Mouse (Mus musculus): ENCODE measurements around the gene Acbd6. TPM values are rescaled to one million over a fixed set of nuclear protein-coding genes. Genes with fewer than 3 reads are reported as not detected.

Gene Acbd6
- polyA plus RNA-seq, 1 experiment from 2014 or later: 71.0 TPM

DNA sequence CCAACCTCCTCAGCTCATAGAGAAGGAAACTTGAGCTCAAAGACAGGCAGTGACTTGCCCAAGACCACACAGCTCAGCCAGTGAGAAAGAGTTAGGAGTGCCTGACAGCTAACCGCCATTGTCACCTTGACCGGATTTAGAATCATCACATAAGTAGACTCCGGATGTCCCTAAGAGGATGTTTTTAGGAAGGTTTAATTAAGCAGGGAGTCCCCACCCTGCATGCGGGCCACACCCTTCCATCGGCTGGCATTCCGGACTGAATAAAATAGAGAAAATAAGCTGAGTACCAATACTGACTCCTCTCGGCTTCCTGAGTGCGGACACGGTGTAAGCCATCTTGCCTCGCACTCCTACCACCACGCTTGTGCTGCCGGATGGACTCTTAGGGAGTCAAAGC, 159.4 kb downstream of the Acbd6 start:
- WGBS: 93% methylated on average over 12 of the region's 12 CpGs
- H3K9ac ChIP-seq (ENCODE audit: low read length): no peak overlapping the region

DNA sequence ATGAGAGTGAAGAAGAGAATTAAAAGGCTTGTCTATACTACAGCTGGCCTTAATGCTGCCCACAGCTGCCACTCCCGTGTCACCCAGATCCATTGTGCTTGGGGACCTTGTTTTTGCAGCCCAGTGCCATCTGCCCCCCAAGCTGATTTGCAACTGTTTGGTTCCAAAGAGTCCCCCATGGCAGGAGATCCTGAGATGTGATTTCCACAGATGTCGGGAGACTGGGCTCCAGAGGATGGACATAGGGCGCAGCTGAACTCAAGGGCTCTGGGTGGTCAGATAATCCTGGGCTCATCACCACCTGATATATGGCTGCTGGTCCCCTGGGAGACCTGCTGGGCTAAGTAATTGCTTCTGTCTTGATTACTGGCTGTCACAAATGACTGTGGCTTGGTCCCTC, 160.9 kb downstream of the Acbd6 start:
- Histone ChIP-seq H3K4me1 (ENCODE audit: control insufficient read depth, insufficient read depth, low read length) (no peaks in the 10 kb centered on the region), H3K27me3 (ENCODE audit: control insufficient read depth, insufficient read depth, low read length) (peaks cover 23% of the 10 kb centered on the region), H3K36me3 (ENCODE audit: control insufficient read depth, insufficient read depth, low read length) (no peaks in the 10 kb centered on the region), H3K4me3 (ENCODE audit: low read depth, low read length) (no peak overlapping the region), H3K4me2 (no peak overlapping the region), H3K9ac (ENCODE audit: low read length) (no peak overlapping the region), H3K27ac (ENCODE audit: low read depth, low read length) (no peak overlapping the region), H3K9me3 (ENCODE audit: control insufficient read depth, low read length) (no peaks in the 10 kb centered on the region)
- ATAC-seq (ENCODE audit: low FRiP score) (no peak), DNase-seq (ENCODE audit: low spot score, missing footprints) (peak; percentile 41)
- WGBS: 80% methylated on average over 3 of the region's 3 CpGs

More for the DNA sequence above, 159.4 kb downstream of the Acbd6 start:
- peak; percentile 2 for DNase-seq (ENCODE audit: low spot score, missing footprints)
- Histone ChIP-seq H3K4me2 (no peak overlapping the region), H3K27ac (ENCODE audit: low read depth, low read length) (no peak overlapping the region), H3K27me3 (ENCODE audit: control insufficient read depth, insufficient read depth, low read length) (peaks cover 10% of the 10 kb centered on the region), H3K9me3 (ENCODE audit: control insufficient read depth, low read length) (no peaks in the 10 kb centered on the region), H3K4me3 (ENCODE audit: low read depth, low read length) (no peak overlapping the region), H3K4me1 (ENCODE audit: control insufficient read depth, insufficient read depth, low read length) (no peaks in the 10 kb centered on the region), H3K36me3 (ENCODE audit: control insufficient read depth, insufficient read depth, low read length) (no peaks in the 10 kb centered on the region)
- no peak for ATAC-seq (ENCODE audit: low FRiP score)

DNA sequence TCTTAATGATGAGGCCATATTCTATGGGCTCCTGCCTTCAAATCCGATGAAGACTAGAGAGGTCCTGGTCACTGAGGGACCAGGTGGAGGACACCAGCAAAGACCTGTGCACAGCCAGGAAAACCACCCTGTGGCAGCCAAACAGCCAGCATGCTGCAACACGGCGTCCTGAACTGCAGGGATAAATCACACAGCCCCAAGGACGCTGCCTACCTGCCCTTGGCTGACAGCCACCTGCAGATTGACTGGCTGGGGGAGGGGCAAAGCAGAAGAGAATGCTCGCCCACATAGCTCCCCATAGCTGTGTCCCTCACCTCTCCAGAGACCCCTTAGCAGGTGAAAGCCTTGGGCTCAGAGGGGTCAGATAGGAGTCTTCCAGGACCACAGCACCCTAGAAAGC, 162.1 kb downstream of the Acbd6 start:
- Histone ChIP-seq H3K9me3 (ENCODE audit: control insufficient read depth, low read length) (no peaks in the 10 kb centered on the region), H3K4me3 (ENCODE audit: low read depth, low read length) (no peak overlapping the region), H3K36me3 (ENCODE audit: control insufficient read depth, insufficient read depth, low read length) (no peaks in the 10 kb centered on the region), H3K27ac (ENCODE audit: low read depth, low read length) (no peak overlapping the region), H3K9ac (ENCODE audit: low read length) (no peak overlapping the region), H3K4me2 (no peak overlapping the region), H3K4me1 (ENCODE audit: control insufficient read depth, insufficient read depth, low read length) (no peaks in the 10 kb centered on the region), H3K27me3 (ENCODE audit: control insufficient read depth, insufficient read depth, low read length) (peaks cover 32% of the 10 kb centered on the region)
- WGBS: 62% methylated on average over 5 of the region's 5 CpGs
- ATAC-seq (ENCODE audit: low FRiP score) (no peak), DNase-seq (ENCODE audit: low spot score, missing footprints) (peak; percentile 10)

- Histone ChIP-seq H3K4me2 (no peak overlapping the region), H3K27ac (ENCODE audit: low read depth, low read length) (no peak overlapping the region), H3K9me3 (ENCODE audit: control insufficient read depth, low read length) (no peaks in the 10 kb centered on the region), H3K9ac (ENCODE audit: low read length) (no peak overlapping the region), H3K27me3 (ENCODE audit: control insufficient read depth, insufficient read depth, low read length) (peaks cover 36% of the 10 kb centered on the region), H3K36me3 (ENCODE audit: control insufficient read depth, insufficient read depth, low read length) (no peaks in the 10 kb centered on the region), H3K4me3 (ENCODE audit: low read depth, low read length) (no peak overlapping the region), H3K4me1 (ENCODE audit: control insufficient read depth, insufficient read depth, low read length) (no peaks in the 10 kb centered on the region)
- WGBS: 34% methylated on average over 8 of the region's 8 CpGs
- ATAC-seq (ENCODE audit: low FRiP score) (peak; percentile 35; the same call in 1 of the 2 replicates), DNase-seq (ENCODE audit: low spot score, missing footprints) (peak; percentile 94)
Observed at GRCm38 (mm10) chr1:155721443-155721842, 163.5 kb downstream of the Acbd6 start.

- H3K9ac ChIP-seq (ENCODE audit: low read length): no peak overlapping the region
- WGBS: 2% methylated on average over 13 of the region's 13 CpGs
- ATAC-seq (ENCODE audit: low FRiP score): no peak
Observed at GRCm38 (mm10) chr1:155722185-155722584, 164.3 kb downstream of the Acbd6 start.

GRCm38 (mm10) chr1:155724301-155724700, 166.4 kb downstream of the Acbd6 start:
- H3K9me3 ChIP-seq (ENCODE audit: control insufficient read depth, low read length): no peaks in the 10 kb centered on the region
- no peaks in the 10 kb centered on the region for H3K36me3 ChIP-seq (ENCODE audit: control insufficient read depth, insufficient read depth, low read length)
- peaks cover 4% of the 10 kb centered on the region for H3K4me1 ChIP-seq (ENCODE audit: control insufficient read depth, insufficient read depth, low read length)
- H3K9ac ChIP-seq (ENCODE audit: low read length): no peak overlapping the region
- WGBS: 71% methylated on average over 3 of the region's 3 CpGs
- H3K4me2 ChIP-seq: no peak overlapping the region
- peak; percentile 69 for DNase-seq (ENCODE audit: low spot score, missing footprints)
- no peak overlapping the region for H3K4me3 ChIP-seq (ENCODE audit: low read depth, low read length)
- no peak overlapping the region for H3K27ac ChIP-seq (ENCODE audit: low read depth, low read length)
- H3K27me3 ChIP-seq (ENCODE audit: control insufficient read depth, insufficient read depth, low read length): peaks cover 60% of the 10 kb centered on the region
- no peak for ATAC-seq (ENCODE audit: low FRiP score)

More at GRCm38 (mm10) chr1:155722185-155722584, 164.3 kb downstream of the Acbd6 start:
- H3K4me3 ChIP-seq (ENCODE audit: low read depth, low read length): no peak overlapping the region
- no peaks in the 10 kb centered on the region for H3K36me3 ChIP-seq (ENCODE audit: control insufficient read depth, insufficient read depth, low read length)
- no peaks in the 10 kb centered on the region for H3K9me3 ChIP-seq (ENCODE audit: control insufficient read depth, low read length)
- DNase-seq (ENCODE audit: low spot score, missing footprints): peak; percentile 94
- H3K27me3 ChIP-seq (ENCODE audit: control insufficient read depth, insufficient read depth, low read length): peaks cover 39% of the 10 kb centered on the region
- no peak overlapping the region for H3K27ac ChIP-seq (ENCODE audit: low read depth, low read length)
- H3K4me2 ChIP-seq: no peak overlapping the region; the same call in 1 of the 2 replicates
- no peaks in the 10 kb centered on the region for H3K4me1 ChIP-seq (ENCODE audit: control insufficient read depth, insufficient read depth, low read length)

- 85% methylated on average over 2 of the region's 2 CpGs for WGBS
Observed at GRCm38 (mm10) chr1:155725876-155726275, 168.0 kb downstream of the Acbd6 start.

GRCm38 (mm10) chr1:155727830-155728229, 169.9 kb downstream of the Acbd6 start:
- WGBS: 20% methylated on average over 10 of the region's 10 CpGs
- Histone ChIP-seq H3K9me3 (ENCODE audit: control insufficient read depth, low read length) (no peaks in the 10 kb centered on the region), H3K4me1 (ENCODE audit: control insufficient read depth, insufficient read depth, low read length) (peaks cover 8% of the 10 kb centered on the region), H3K27ac (ENCODE audit: low read depth, low read length) (no peak overlapping the region), H3K27me3 (ENCODE audit: control insufficient read depth, insufficient read depth, low read length) (peaks cover 81% of the 10 kb centered on the region), H3K36me3 (ENCODE audit: control insufficient read depth, insufficient read depth, low read length) (no peaks in the 10 kb centered on the region), H3K4me2 (no peak overlapping the region), H3K9ac (ENCODE audit: low read length) (no peak overlapping the region), H3K4me3 (ENCODE audit: low read depth, low read length) (no peak overlapping the region)
- ATAC-seq (ENCODE audit: low FRiP score) (no peak), DNase-seq (ENCODE audit: low spot score, missing footprints) (peak; percentile 81)

More at GRCm38 (mm10) chr1:155725876-155726275, 168.0 kb downstream of the Acbd6 start:
- H3K9me3 ChIP-seq (ENCODE audit: control insufficient read depth, low read length): no peaks in the 10 kb centered on the region
- no peaks in the 10 kb centered on the region for H3K36me3 ChIP-seq (ENCODE audit: control insufficient read depth, insufficient read depth, low read length)
- peaks cover 73% of the 10 kb centered on the region for H3K27me3 ChIP-seq (ENCODE audit: control insufficient read depth, insufficient read depth, low read length)
- no peak overlapping the region for H3K4me2 ChIP-seq
- DNase-seq (ENCODE audit: low spot score, missing footprints) (no peak), ATAC-seq (ENCODE audit: low FRiP score) (no peak)
- no peak overlapping the region for H3K4me3 ChIP-seq (ENCODE audit: low read depth, low read length)
- H3K9ac ChIP-seq (ENCODE audit: low read length): no peak overlapping the region
- H3K27ac ChIP-seq (ENCODE audit: low read depth, low read length): no peak overlapping the region
- peaks cover 8% of the 10 kb centered on the region for H3K4me1 ChIP-seq (ENCODE audit: control insufficient read depth, insufficient read depth, low read length)

DNA sequence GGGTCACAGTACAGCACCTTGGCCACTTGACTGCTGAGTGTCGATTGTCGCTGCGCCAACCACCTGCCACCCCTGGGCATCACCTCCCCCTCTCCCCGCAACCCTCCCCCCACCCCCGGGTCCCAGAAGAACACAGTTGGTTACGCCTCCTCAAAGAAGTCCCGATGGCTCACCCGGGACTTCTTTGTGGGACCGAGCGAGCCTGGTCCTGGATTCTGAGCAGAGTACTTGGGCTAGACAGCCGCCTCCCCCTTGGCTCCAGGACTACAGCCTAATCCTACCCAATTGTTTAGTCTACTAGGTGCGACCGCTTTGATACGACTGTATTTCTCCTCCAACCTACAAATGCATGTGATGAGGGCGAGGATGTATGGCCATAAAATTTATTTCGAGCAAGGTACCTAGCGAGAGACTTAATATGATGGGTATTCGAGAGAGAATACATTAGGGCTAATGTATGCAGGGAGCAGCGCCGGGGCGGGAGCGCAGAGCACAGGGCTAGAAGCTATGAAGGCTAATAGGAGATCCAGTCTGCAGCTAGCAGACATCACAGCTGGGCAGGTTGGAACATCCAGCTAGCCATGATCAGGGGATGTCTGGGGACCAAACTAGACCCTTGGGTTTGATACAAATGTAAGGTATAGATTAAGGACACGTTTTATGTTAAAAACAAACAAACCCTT, 171.3 kb downstream of the Acbd6 start:
- H3K9ac ChIP-seq (ENCODE audit: low read length): no peak overlapping the region
- H3K27me3 ChIP-seq (ENCODE audit: control insufficient read depth, insufficient read depth, low read length): peaks cover 83% of the 10 kb centered on the region
- no peaks in the 10 kb centered on the region for H3K9me3 ChIP-seq (ENCODE audit: control insufficient read depth, low read length)
- peaks cover 8% of the 10 kb centered on the region for H3K4me1 ChIP-seq (ENCODE audit: control insufficient read depth, insufficient read depth, low read length)
- H3K4me3 ChIP-seq (ENCODE audit: low read depth, low read length): no peak overlapping the region
- H3K4me2 ChIP-seq: peak overlapping the region; percentile 34
- under 1% methylated on average over 23 of the region's 23 CpGs for WGBS
- no peaks in the 10 kb centered on the region for H3K36me3 ChIP-seq (ENCODE audit: control insufficient read depth, insufficient read depth, low read length)
- DNase-seq (ENCODE audit: low spot score, missing footprints): peak; percentile 90
- no peak overlapping the region for H3K27ac ChIP-seq (ENCODE audit: low read depth, low read length)
- ATAC-seq (ENCODE audit: low FRiP score): peak; percentile 70

Measured in midbrain, embryonic 11.5 days (tissue).